9 mouse cellular contexts compared by ENCODE assay signal in the genomic region with DNA sequence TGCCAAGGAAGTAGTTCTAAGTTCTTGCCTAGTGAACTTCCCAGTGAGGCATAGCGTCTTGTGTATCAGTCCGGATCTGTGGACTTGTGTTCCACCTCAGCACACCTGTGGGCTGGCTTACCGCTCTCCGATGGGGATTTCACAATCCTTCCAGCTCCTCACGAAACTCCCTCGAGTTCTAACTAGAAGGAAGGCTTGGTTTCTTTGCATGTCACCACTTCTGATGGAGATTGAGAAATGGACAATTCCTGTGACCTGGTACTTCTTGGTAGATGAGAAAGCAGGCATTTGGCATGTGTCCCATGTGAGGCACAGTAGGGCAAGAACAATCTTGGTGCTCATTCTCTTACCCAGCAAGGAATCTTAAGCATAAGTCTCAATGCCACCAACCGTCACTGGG.
"Had no signal": no experiment of that assay in that cellular context is flagged by ENCODE, and none has a peak within 500 bp of the region (broad histone marks: within the 10 kb centered on the region; RNA-seq: fewer than 3 reads in every experiment).

No protein-coding gene starts in this region.

- H3K27ac ChIP-seq: liver, embryonic 12.5 days; liver, embryonic 14.5 days; midbrain, embryonic 10.5 days; midbrain, embryonic 12.5 days; neural tube, embryonic 13.5 days; neural tube, embryonic 15.5 days had no signal

- H3K9ac ChIP-seq: liver, embryonic 12.5 days; liver, embryonic 14.5 days; lung, embryonic 14.5 days; midbrain, embryonic 12.5 days; neural tube, embryonic 13.5 days; neural tube, embryonic 15.5 days had no signal

- H3K4me1 ChIP-seq: liver, embryonic 12.5 days; midbrain, embryonic 10.5 days; midbrain, embryonic 12.5 days; neural tube, embryonic 13.5 days; neural tube, embryonic 15.5 days had no signal

- H3K27me3 ChIP-seq: liver, embryonic 12.5 days; midbrain, embryonic 12.5 days; neural tube, embryonic 13.5 days; neural tube, embryonic 15.5 days had no signal

- DNase-seq: thymus, adult 18-20 months had no signal

- H3K4me3 ChIP-seq: liver, embryonic 12.5 days; midbrain, embryonic 10.5 days; midbrain, embryonic 12.5 days; myocyte; neural tube, embryonic 13.5 days; neural tube, embryonic 15.5 days had no signal

- H3K4me2 ChIP-seq: liver, embryonic 12.5 days; lung, embryonic 14.5 days; midbrain, embryonic 12.5 days; neural tube, embryonic 13.5 days; neural tube, embryonic 15.5 days had no signal

- H3K36me3 ChIP-seq: midbrain, embryonic 12.5 days; neural tube, embryonic 13.5 days; neural tube, embryonic 15.5 days had no signal

- ATAC-seq: liver, embryonic 12.5 days had no signal

- H3K9me3 ChIP-seq: liver, embryonic 12.5 days; midbrain, embryonic 10.5 days; midbrain, embryonic 12.5 days; neural tube, embryonic 13.5 days; neural tube, embryonic 15.5 days had no signal
